Mouse (Mus musculus): ENCODE data around the gene Otp. TPM values are rescaled to one million over a fixed set of nuclear protein-coding genes. Genes with fewer than 3 reads are reported as not detected.

Gene Otp
- polyA plus RNA-seq (2012; fragmentation: generic; extraction: Trizol): under 1 TPM in 1 of 2 experiments, not detected in 1; 0.01 TPM

DNA sequence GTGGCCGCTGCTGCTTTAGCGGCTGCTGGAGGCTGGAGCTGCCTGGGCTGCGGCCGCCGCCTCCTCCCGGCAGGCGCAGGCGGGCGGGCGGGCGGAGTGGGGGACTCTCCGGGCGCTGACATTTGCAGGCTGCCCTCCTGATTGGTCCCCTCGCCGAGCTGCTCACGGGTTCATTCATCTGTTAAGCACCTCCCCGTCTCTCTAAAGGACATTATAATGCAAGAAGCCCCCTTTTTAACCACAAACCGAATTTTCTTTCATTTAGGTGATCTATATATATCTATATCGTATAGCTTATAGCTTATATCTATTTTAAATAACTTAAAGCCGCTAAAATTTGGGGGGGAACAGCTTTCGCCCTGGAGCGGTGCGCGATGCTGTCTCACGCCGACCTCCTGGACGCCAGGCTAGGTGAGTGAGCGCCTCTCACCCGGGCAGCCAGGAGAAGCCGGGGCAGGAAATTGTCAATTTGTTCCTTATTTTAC is at the start of gene Otp:
Gene Otp (plus strand): TSS at position 207 of the 485 bp plus-strand sequence.

Other genes starting within 250 kb of the Otp start
- gene Tbca, start 86.7 kb upstream of the Otp start, polyA plus RNA-seq (2012; fragmentation: generic; extraction: Trizol): 100 to 1,000 TPM; 199 to 439 TPM
- 10 to 100 TPM in 1 of 2 experiments, 1 to 10 TPM in 1; 3.2 to 17.0 TPM for gene Wdr41, start 100.7 kb downstream of the Otp start, polyA plus RNA-seq (2012; fragmentation: generic; extraction: Trizol)

Measured in C3H10T1/2 (cell line).